Mouse (Mus musculus): ENCODE data around the gene Dcbld2.

DNA sequence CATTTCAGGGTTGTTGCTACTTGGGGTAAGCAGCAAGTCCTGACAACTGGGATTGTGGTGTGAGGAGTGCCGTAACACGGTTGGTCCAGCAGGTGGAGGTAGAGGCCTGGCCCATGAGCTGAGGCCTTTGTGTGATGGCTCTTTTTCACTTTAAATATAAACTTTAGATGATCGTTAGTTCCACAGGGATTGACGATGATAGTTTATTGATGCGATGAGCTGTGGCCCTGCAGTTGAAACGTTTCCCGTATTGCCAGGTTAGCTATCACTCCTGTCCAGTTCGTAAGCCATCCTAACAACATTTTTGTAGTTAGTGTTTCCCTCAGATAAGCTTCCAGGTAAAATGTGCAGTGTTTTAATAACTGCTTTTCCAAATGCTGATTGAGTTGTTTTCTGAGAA is 46.4 kb downstream of the Dcbld2 start:
- peak; percentile 75 for TF ChIP-seq CTCF (conservative IDR thresholded peaks at IDR 0.05; ENCODE audit: low read length)
- TF ChIP-seq POU5F1 (IDR thresholded peaks at IDR 0.05; ENCODE audit: borderline replicate concordance, low read length), result no peak

Data from E14TG2a.4 (cell line).